Mouse (Mus musculus) myocyte (in vitro differentiated cells): Measurements from ENCODE around the gene Dgke.

Experiments used
- CEBPB ChIP-seq: IDR thresholded peaks from 2 replicates; pipeline ENCODE4 v1.6.1; 2011; ENCODE audit warnings: mild to moderate bottlenecking, moderate library complexity; ENCODE audit not compliant: poor library complexity, insufficient read depth, severe bottlenecking
- MAX ChIP-seq: IDR thresholded peaks from one replicate; pipeline ENCODE4 v1.6.1; 2011; ENCODE audit warnings: low read depth, mild to moderate bottlenecking, control low read depth
- MYOD1 ChIP-seq, 3 experiments: IDR thresholded peaks; one replicate each; pipeline ENCODE4 v1.6.1; 2011; ENCODE audit warnings: control low read depth in 2 of 3, low read depth in 2 of 3, mild to moderate bottlenecking in 2 of 3, moderate library complexity in 1 of 3; ENCODE audit not compliant: insufficient read length in 2 of 3, control insufficient read depth in 1 of 3
- MYOG ChIP-seq, 3 experiments: IDR thresholded peaks; one replicate each; pipeline ENCODE4 v1.6.1; 2011; ENCODE audit warnings: control low read depth in 2 of 3, low read depth in 2 of 3, mild to moderate bottlenecking in 2 of 3; ENCODE audit not compliant: insufficient read length in 2 of 3, control insufficient read depth in 1 of 3, insufficient read depth in 1 of 3
- POLR2A ChIP-seq: IDR thresholded peaks from one replicate; pipeline ENCODE4 v1.6.1; 2011; ENCODE audit warnings: low read depth, mild to moderate bottlenecking, control low read depth, moderate library complexity; ENCODE audit not compliant: insufficient read length
- POLR2AphosphoS2 ChIP-seq: IDR thresholded peaks from one replicate; pipeline ENCODE4 v1.6.1; 2011; ENCODE audit warnings: low read depth, control low read depth; ENCODE audit not compliant: insufficient read length
- TCF12 ChIP-seq: IDR thresholded peaks from one replicate; pipeline ENCODE4 v1.6.1; 2011; ENCODE audit warnings: mild to moderate bottlenecking, control low read depth; ENCODE audit not compliant: poor library complexity, insufficient read depth, severe bottlenecking
- TCF3 ChIP-seq: IDR thresholded peaks from one replicate; pipeline ENCODE4 v1.6.1; 2011; ENCODE audit warnings: low read depth, control low read depth; ENCODE audit not compliant: insufficient read length
- USF1 ChIP-seq: IDR thresholded peaks from one replicate; pipeline ENCODE4 v1.6.1; 2011; ENCODE audit warnings: low read depth, mild to moderate bottlenecking, control low read depth, moderate library complexity

DNA sequence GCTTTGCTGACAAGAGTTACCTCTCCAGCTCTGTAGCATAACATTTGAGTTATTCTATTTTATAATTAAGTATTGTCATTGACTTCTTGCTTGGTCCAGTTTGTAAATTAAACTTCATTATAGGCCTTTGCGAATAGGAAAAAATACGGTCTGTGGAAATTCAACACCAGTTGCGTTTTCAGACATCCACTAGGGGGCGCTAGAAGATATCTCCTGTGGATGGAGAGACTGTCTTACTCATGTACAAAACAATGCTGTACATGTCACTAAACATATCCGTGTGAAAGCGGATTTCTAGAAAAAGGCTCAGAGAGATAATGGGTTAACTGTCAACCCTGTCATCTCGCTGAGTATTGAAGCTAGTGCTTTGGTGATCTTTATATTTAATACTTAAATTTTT, 18.0 kb upstream of the Dgke start:
- no peak for TF ChIP-seq POLR2A
- no peak for TF ChIP-seq CEBPB
- no peak for TF ChIP-seq USF1
- TF ChIP-seq POLR2AphosphoS2, result no peak
- TF ChIP-seq MYOG (IDR thresholded peaks at IDR 0.05; ENCODE audit: control insufficient read depth in 1 of 3, insufficient read depth in 1 of 3, insufficient read length in 2 of 3, low read depth in 2 of 3), result no peak
- no peak for TF ChIP-seq TCF3
- TF ChIP-seq TCF12, result no peak
- no peak for TF ChIP-seq MYOD1 (IDR thresholded peaks at IDR 0.05; ENCODE audit: control insufficient read depth in 1 of 3, insufficient read length in 2 of 3, low read depth in 2 of 3)
- no peak for TF ChIP-seq MAX
